Mouse (Mus musculus) forebrain, embryonic 10.5 days (tissue): ENCODE results near the gene Col1a1. TPM values are rescaled to one million over a fixed set of nuclear protein-coding genes. Genes with fewer than 3 reads are reported as not detected.

ENCODE experiments used
- DNase-seq: peaks from one replicate; pipeline ENCODE4 v3.0.0-alpha.2; 2017; ENCODE audit warnings: low spot score; ENCODE audit errors: extremely low spot score
- H3K27ac ChIP-seq: fragments of 300-500 bp; sonication (generic); 2 replicates; pipeline ENCODE4 v1.5.1; 2016; ENCODE audit warnings: mild to moderate bottlenecking
- H3K27me3 ChIP-seq: fragments of 300-500 bp; sonication (generic); 2 replicates; pipeline ENCODE4 v1.6.1; 2016; ENCODE audit warnings: mild to moderate bottlenecking; ENCODE audit not compliant: poor library complexity, severe bottlenecking
- H3K36me3 ChIP-seq: fragments of 300-500 bp; sonication (generic); replicated peaks from 2 replicates; pipeline ENCODE4 v1.6.1; 2016; ENCODE audit warnings: mild to moderate bottlenecking, moderate library complexity
- H3K4me1 ChIP-seq: fragments of 300-500 bp; sonication (generic); 2 replicates; pipeline ENCODE4 v1.6.1; 2016
- H3K4me3 ChIP-seq: fragments of 300-500 bp; sonication (generic); 2 replicates; pipeline ENCODE4 v1.5.1; 2016; ENCODE audit warnings: mild to moderate bottlenecking, moderate library complexity
- H3K9me3 ChIP-seq: fragments of 300-500 bp; sonication (generic); 2 replicates; pipeline ENCODE4 v1.6.1; 2016; ENCODE audit warnings: mild to moderate bottlenecking, moderate library complexity
- WGBS: fragments of 180-500 bp; shearing (Covaris S2); methylation state at CpG from one replicate; pipeline ENCODE4 v1.1.7; 2016; 5-methylcytosine and 5-hydroxymethylcytosine counted together
- polyA plus RNA-seq: library from polyadenylated mRNA; unstranded; fragments of >200 nt; fragmentation: Nextera tagmentation; extraction: Ambion mirVana; gene quantifications from 2 replicates; pipeline ENCODE4 v1.2.1, GENCODE M21; 2016

Col1a1 gene
- polyA plus RNA-seq, 1 experiment from 2014 or later: 65.3 TPM

DNA sequence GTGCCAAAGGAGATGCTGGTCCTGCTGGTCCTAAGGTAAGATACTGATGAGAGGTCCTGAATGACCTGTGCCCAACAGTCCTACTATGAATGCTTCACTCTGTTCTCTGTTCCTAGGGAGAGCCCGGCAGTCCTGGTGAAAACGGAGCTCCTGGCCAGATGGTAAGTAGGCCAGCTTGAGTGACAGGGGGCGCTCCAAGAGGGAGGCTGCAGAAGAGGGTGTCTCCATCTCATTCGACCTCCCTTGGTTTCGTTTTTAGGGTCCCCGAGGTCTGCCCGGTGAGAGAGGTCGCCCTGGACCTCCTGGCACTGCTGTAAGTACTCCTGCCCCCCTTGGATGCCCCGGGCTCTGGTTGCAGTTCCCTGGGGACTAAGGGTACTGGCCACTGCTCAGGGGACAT is 5.1 kb downstream of the Col1a1 start:
- WGBS: 42% methylated on average over 9 of the region's 9 CpGs
- Histone ChIP-seq H3K4me1 (peaks cover 26% of the 10 kb centered on the region), H3K4me3 (no peak overlapping the region), H3K27ac (no peak overlapping the region), H3K9me3 (no peaks in the 10 kb centered on the region), H3K27me3 (peaks cover 90% of the 10 kb centered on the region), H3K36me3 (peaks cover 10% of the 10 kb centered on the region)
- DNase-seq: no peak

DNA sequence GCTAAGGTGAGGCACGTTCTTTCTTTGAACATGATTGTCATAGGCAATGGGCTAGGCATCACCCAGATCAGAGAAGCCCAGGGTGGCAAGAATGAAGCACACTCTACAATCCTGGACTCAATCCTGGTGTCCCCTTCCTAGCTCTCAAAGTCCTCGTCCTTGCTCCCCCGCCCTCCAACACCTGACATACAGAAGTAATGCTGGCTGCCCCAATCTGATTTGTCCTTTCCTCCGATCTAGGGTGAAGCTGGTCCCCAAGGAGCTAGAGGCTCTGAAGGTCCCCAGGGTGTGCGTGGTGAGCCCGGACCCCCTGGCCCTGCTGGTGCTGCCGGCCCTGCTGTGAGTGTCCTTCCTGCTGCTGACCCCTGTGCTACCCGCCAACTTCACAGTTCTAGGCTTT is 5.8 kb downstream of the Col1a1 start:
- WGBS: 86% methylated on average over 8 of the region's 8 CpGs
- Histone ChIP-seq H3K9me3 (no peaks in the 10 kb centered on the region), H3K4me1 (peaks cover 19% of the 10 kb centered on the region), H3K27me3 (peaks cover 84% of the 10 kb centered on the region), H3K36me3 (peaks cover 11% of the 10 kb centered on the region), H3K4me3 (no peak overlapping the region), H3K27ac (0 out of 2 replicates have a peak overlapping the region, but pooled peaks have one; percentile 20)
- DNase-seq: no peak

DNA sequence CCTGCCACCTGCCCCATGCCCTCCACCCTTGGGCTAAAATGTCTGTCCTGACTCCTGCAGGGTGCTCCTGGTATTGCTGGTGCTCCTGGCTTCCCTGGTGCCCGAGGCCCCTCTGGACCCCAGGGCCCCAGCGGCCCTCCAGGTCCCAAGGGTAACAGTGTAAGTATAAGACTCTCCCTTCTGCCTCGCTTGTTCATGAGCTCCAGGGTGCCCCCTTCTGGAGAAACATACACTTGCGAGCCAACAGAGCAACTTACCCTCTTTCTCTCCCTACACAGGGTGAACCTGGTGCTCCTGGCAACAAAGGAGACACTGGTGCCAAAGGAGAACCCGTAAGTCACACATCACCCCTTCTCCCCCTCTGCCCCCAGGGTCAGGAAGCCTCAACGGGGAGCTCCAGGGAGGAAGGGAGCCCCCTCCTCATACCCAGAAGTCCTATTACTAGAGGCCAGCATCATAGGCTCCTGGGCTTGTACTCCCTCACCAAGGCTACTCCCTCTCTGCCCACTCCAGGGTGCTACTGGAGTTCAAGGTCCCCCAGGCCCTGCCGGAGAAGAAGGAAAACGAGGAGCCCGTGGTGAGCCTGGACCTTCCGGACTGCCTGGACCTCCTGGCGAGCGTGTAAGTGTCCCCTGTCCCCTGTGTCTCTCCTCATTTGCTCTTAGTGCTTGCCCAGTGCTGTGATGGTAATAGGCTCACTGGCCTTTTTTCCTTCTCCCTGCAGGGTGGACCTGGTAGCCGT is 6.4 kb downstream of the Col1a1 start:
- Histone ChIP-seq H3K27me3 (peaks cover 85% of the 10 kb centered on the region), H3K4me3 (no peak overlapping the region), H3K9me3 (no peaks in the 10 kb centered on the region), H3K4me1 (peaks cover 14% of the 10 kb centered on the region), H3K27ac (0 out of 2 replicates have a peak overlapping the region, but pooled peaks have one; percentile 20), H3K36me3 (peaks cover 18% of the 10 kb centered on the region)
- 50% methylated on average over 13 of the region's 13 CpGs for WGBS
- DNase-seq: no peak

DNA sequence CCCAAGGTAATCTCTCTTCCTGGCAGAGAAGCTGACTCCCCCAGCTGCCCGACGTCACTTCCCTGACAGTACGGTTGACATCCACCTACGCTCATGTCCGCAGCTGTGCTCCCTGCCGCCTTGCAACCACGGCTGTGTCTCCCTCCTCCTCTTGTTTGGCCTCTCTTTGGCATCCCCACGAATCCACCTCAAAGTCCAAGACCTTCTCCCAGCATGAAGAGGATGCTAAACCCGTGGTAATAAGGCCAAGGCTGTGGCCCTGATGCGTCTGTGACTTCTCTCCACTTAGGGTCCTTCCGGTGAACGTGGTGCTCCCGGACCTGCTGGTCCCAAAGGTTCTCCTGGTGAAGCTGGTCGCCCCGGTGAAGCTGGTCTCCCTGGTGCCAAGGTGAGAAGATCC is 7.0 kb downstream of the Col1a1 start:
- no peak for DNase-seq
- peaks cover 22% of the 10 kb centered on the region for H3K36me3 ChIP-seq
- H3K27ac ChIP-seq: no peak overlapping the region
- peaks cover 8% of the 10 kb centered on the region for H3K4me1 ChIP-seq
- H3K9me3 ChIP-seq: no peaks in the 10 kb centered on the region
- peaks cover 80% of the 10 kb centered on the region for H3K27me3 ChIP-seq
- 83% methylated on average over 15 of the region's 15 CpGs for WGBS
- no peak overlapping the region for H3K4me3 ChIP-seq

DNA sequence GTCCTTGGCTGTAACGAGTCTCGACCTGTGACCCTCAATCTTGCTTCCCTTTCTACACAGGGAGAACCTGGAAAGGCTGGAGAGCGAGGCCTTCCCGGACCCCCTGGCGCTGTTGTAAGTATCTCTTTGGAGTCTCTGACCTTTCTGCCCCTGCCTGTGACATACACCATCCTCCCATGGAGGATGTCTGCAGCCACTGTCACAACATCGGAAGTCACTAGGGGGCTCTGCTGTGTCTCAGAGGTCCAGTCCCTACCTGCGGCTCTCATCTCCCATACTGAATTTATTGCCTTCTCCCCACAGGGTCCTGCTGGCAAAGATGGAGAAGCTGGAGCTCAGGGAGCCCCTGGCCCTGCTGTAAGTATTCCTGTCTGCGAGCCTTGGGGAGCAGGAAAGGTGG is 8.3 kb downstream of the Col1a1 start:
- no peak for DNase-seq
- Histone ChIP-seq H3K9me3 (no peaks in the 10 kb centered on the region), H3K36me3 (peaks cover 28% of the 10 kb centered on the region), H3K27me3 (peaks cover 67% of the 10 kb centered on the region), H3K4me3 (no peak overlapping the region), H3K27ac (no peak overlapping the region), H3K4me1 (peaks cover 11% of the 10 kb centered on the region)
- 14% methylated on average over 8 of the region's 8 CpGs for WGBS

GRCm38 (mm10) chr11:94945236-94945635 is 9.2 kb downstream of the Col1a1 start:
- Histone ChIP-seq H3K27ac (no peak overlapping the region), H3K27me3 (peaks cover 58% of the 10 kb centered on the region), H3K36me3 (peaks cover 36% of the 10 kb centered on the region), H3K4me3 (no peak overlapping the region), H3K9me3 (peaks cover 4% of the 10 kb centered on the region; the same call in 1 of the 2 replicates), H3K4me1 (peaks cover 11% of the 10 kb centered on the region)
- 86% methylated on average over 12 of the region's 12 CpGs for WGBS
- no peak for DNase-seq

DNA sequence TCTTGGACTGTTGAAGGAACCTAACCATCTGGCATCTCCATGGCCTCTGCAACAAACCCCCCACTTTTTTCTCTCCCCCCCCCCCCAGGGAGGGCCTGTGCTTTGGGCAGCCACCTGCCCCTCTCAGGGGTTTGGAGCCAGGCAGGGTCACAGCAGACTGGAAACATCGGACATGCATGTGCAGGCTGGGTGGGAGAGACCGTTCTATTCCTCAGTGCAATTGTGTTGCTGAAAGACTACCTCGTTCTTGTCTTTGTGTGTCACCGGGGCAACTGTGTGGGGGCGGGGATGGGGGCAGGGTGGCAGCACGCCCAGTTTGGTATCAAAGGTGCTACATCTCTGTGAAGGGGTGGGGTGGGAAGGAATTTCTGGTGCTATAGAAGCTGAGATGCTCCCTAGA is 16.1 kb downstream of the Col1a1 start:
- 8% methylated on average over 6 of the region's 6 CpGs for WGBS
- no peak for DNase-seq
- Histone ChIP-seq H3K27ac (peak overlapping the region; percentile 87), H3K4me3 (peak overlapping the region; percentile 18), H3K27me3 (peaks cover 12% of the 10 kb centered on the region; the same call in 1 of the 2 replicates), H3K4me1 (peaks cover 39% of the 10 kb centered on the region), H3K36me3 (peaks cover 32% of the 10 kb centered on the region), H3K9me3 (peaks cover 5% of the 10 kb centered on the region; the same call in 1 of the 2 replicates)

DNA sequence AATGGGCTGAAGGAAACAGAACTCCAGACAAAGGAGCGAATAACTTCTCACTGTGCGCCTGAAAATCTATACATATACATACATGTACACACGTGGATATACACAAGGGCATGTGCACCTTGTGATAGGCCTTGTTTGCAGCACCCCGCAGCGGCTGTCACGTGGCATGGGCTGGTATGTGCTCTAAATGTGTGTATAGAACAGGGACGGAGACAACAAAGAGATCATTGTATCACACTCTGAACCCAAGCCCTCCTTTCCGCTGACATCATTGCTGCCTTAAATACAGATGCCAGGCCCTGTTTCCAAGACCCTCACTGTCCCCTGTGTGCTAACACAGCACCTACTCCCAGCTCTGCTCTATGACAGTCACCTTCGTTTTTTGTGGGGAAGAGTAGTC is 19.1 kb downstream of the Col1a1 start:
- DNase-seq: no peak
- peaks cover 12% of the 10 kb centered on the region for H3K36me3 ChIP-seq
- H3K4me3 ChIP-seq: no peak overlapping the region
- peaks cover 2% of the 10 kb centered on the region; the same call in 1 of the 2 replicates for H3K9me3 ChIP-seq
- peak overlapping the region; percentile 75 for H3K27ac ChIP-seq
- peaks cover 43% of the 10 kb centered on the region for H3K4me1 ChIP-seq
- peaks cover 9% of the 10 kb centered on the region; the same call in 1 of the 2 replicates for H3K27me3 ChIP-seq
- WGBS: 75% methylated on average over 9 of the region's 9 CpGs

- Histone ChIP-seq H3K27ac (peak overlapping the region; percentile 63), H3K36me3 (no peaks in the 10 kb centered on the region), H3K27me3 (peaks cover 4% of the 10 kb centered on the region; the same call in 1 of the 2 replicates), H3K9me3 (no peaks in the 10 kb centered on the region), H3K4me3 (no peak overlapping the region), H3K4me1 (peaks cover 34% of the 10 kb centered on the region)
- WGBS: 87% methylated on average over 9 of the region's 9 CpGs
- no peak for DNase-seq
Observed at GRCm38 (mm10) chr11:94957693-94958064, 21.7 kb downstream of the Col1a1 start.

DNA sequence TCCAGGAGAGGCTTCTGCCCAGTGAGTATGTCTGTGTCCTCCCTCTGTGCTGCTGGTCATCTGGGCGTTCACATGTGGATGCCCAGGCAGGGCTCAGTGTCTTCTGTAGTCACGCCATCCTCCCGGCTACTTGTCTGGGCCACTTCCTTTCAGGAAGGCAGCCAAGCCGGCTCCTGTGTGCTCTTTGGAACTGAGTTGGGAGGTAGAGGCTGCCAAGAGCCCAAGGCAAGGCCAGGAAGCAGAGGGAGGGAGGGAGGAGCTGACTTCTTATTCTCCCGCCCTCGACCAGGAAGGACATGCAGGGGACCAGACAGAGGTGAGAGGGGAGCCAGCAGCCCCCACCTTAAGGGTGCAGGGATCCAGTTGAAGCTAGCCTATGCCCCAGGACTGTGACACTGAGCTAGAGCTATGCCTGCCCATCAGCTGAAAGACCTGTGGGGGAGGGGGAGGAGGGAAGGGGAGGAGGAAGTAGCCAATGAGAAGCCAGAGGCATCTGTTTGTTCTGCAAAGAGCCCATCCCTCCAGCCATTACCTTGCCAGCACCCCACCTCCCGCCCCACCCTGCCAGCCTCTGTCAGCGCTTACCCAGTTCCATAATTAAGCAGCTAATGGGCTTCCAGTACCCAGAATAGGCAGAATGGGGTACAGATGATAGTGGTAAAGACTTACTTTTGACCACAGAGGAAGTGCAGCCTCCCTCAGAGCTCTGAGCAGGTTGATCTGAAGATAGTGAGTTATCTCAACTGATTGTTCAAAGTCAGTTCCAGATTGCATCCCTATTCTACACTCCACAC is 22.2 kb downstream of the Col1a1 start:
- Histone ChIP-seq H3K27me3 (peaks cover 4% of the 10 kb centered on the region; the same call in 1 of the 2 replicates), H3K4me3 (no peak overlapping the region; the same call in 1 of the 2 replicates), H3K9me3 (no peaks in the 10 kb centered on the region), H3K4me1 (peaks cover 30% of the 10 kb centered on the region), H3K36me3 (no peaks in the 10 kb centered on the region), H3K27ac (peak overlapping the region; percentile 63)
- WGBS: 26% methylated on average over 8 of the region's 8 CpGs
- DNase-seq: no peak

GRCm38 (mm10) chr11:94962534-94963101 is 26.6 kb downstream of the Col1a1 start:
- no peak overlapping the region for H3K4me3 ChIP-seq
- no peak for DNase-seq
- H3K36me3 ChIP-seq: no peaks in the 10 kb centered on the region
- H3K9me3 ChIP-seq: no peaks in the 10 kb centered on the region
- peaks cover 19% of the 10 kb centered on the region for H3K4me1 ChIP-seq
- no peaks in the 10 kb centered on the region for H3K27me3 ChIP-seq
- H3K27ac ChIP-seq: no peak overlapping the region
- WGBS: 87% methylated on average over 5 of the region's 5 CpGs

DNA sequence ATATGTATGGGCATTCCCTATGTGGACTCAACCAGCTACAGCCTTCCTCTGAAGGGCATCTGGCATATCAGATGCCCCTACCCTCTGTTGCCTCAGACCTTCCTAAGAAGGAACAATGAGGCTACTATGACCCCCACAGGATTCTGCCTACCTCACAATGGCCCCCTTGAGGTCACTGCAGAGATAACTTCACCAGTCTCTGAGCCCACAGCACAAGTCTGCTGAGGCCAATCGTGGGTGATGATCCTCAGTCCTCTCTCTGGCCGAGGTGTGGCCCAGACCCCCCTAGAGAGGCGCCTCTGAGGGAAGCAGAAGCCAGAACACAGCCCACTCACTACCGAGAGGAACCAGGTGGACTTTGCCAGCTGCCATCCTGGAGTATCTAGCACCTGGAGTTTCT is 31.4 kb downstream of the Col1a1 start, which contains the start of gene Hils1:
Gene Hils1 (plus strand): TSS at position 175 of the 400 bp plus-strand sequence.
- DNase-seq: no peak
- no peaks in the 10 kb centered on the region for H3K9me3 ChIP-seq
- WGBS: 54% methylated on average over 4 of the region's 4 CpGs
- H3K36me3 ChIP-seq: no peaks in the 10 kb centered on the region
- H3K4me1 ChIP-seq: peaks cover 8% of the 10 kb centered on the region; the same call in 1 of the 2 replicates
- no peak within 1 kb of the TSS for H3K4me3 ChIP-seq
- H3K27me3 ChIP-seq: peaks cover 23% of the 10 kb centered on the region
- H3K27ac ChIP-seq: no peak within 1 kb of the TSS
